In the genomic region with DNA sequence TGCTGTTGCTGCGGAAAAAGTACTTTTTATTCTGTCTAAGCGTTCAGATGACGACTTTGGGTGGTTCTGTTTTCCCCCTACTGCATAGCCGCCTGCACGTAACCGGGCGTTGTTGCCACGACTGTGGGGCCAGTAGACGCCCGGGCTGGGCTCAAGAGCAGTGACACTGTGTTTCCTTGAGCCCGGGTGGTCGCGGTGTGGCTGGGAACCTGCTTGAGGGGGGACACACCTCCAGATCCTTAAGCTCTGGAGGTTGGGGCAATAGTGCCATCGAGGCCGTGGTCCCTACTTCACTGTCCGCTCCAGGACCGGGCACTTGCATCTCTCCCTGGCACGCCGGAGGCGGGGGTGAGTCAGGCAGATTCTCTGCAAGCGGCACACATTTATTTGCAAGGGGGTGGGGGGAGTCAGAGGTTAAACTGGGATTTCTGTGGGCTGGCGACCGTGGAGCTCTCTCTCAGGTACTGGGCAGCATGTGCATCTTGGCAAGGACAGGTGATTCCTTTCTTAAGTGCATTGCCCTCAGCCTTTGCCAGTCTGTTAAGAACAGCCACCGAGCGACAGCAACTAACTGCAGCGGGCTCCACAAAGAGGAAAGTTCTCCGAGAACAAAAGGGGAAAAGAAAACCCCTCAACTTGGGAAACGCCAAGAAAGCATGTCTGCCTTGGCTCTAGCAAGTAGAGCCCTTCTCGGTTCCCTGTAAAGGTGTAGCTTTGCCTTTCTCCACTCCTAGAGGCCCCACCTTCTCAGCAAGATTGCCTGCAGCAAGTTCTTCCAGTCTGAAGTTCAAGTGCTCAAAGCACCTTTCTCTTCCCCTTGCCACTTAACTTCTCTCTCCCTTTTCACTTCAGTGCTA, we compare ENCODE assay signal across 8 mouse cellular contexts. TPM values are rescaled to one million over a fixed set of nuclear protein-coding genes. Genes with fewer than 3 reads are reported as not detected.
A peak's percentile ranks its signal among the peaks of the same experiment; 100 is the strongest.
DNase-seq lines count a peak whose midpoint lies in the region; ATAC-seq and TF ChIP-seq lines count a peak whose summit lies in the region.

No protein-coding gene starts in this region.

- peak; percentile 16; the same call in 1 of the 2 replicates for ATAC-seq in lung, embryonic 15.5 days (ENCODE audit: borderline replicate concordance, extremely low read depth, low FRiP score, low TSS enrichment)

- TF ChIP-seq POLR2A in spleen, adult 2 months (IDR thresholded peaks at IDR 0.05; ENCODE audit: low read depth, low read length): no peak
- no peak for TF ChIP-seq POLR2A in kidney, adult 2 months (IDR thresholded peaks at IDR 0.05; ENCODE audit: low read depth, low read length)

- no peaks in the 10 kb centered on the region for H3K36me3 ChIP-seq in spleen, adult 2 months (ENCODE audit: control insufficient read depth, insufficient read depth, low read length)
- no peaks in the 10 kb centered on the region for H3K36me3 ChIP-seq in heart, embryonic 10.5 days
- no peaks in the 10 kb centered on the region for H3K36me3 ChIP-seq in kidney, adult 2 months (ENCODE audit: control insufficient read depth, insufficient read depth, low read length)
- no peaks in the 10 kb centered on the region for H3K36me3 ChIP-seq in lung, embryonic 15.5 days

- no peak overlapping the region for H3K27ac ChIP-seq in spleen, adult 2 months (ENCODE audit: insufficient read depth, low read length)
- peak overlapping the region; percentile 92 for H3K27ac ChIP-seq in heart, embryonic 10.5 days
- H3K27ac ChIP-seq in kidney, adult 2 months (ENCODE audit: insufficient read depth, low read depth, low read length): no peak overlapping the region
- H3K27ac ChIP-seq in lung, embryonic 15.5 days: peak overlapping the region; percentile 71

- no peaks in the 10 kb centered on the region for H3K9me3 ChIP-seq in heart, embryonic 10.5 days
- H3K9me3 ChIP-seq in lung, embryonic 15.5 days: no peaks in the 10 kb centered on the region

- peak overlapping the region; percentile 93 for H3K4me2 ChIP-seq in lung, embryonic 15.5 days

- 5% methylated on average over 29 of the region's 29 CpGs for WGBS in spleen, adult 2 months
- 2% methylated on average over 29 of the region's 29 CpGs for WGBS in heart, embryonic 10.5 days
- WGBS in kidney, adult 2 months: 1% methylated on average over 29 of the region's 29 CpGs
- WGBS in lung, embryonic 15.5 days: under 1% methylated on average over 29 of the region's 29 CpGs

- DNase-seq in spleen, adult 2 months (ENCODE audit: low read depth in 1 of 2, low spot score in 2 of 2): no peak
- no peak for DNase-seq in spleen, adult 18-20 months
- peak; percentile 44 for DNase-seq in cerebellum, adult 8-10 months
- no peak for DNase-seq in heart, embryonic 10.5 days (ENCODE audit: low spot score)
- DNase-seq in kidney, adult 2 months: peak; percentile 46
- DNase-seq in retina, postnatal 1 day: peak; percentile 44
- no peak for DNase-seq in thymus, postnatal 0 days (ENCODE audit: low spot score)

- H3K4me1 ChIP-seq in spleen, adult 2 months (ENCODE audit: control insufficient read depth, insufficient read depth, insufficient read length): peaks cover 8% of the 10 kb centered on the region; the same call in 1 of the 2 replicates
- peaks cover 17% of the 10 kb centered on the region; the same call in 1 of the 2 replicates for H3K4me1 ChIP-seq in heart, embryonic 10.5 days
- H3K4me1 ChIP-seq in kidney, adult 2 months (ENCODE audit: control insufficient read depth, insufficient read depth, low read length): peaks cover 12% of the 10 kb centered on the region; the same call in 1 of the 2 replicates
- H3K4me1 ChIP-seq in lung, embryonic 15.5 days: peaks cover 5% of the 10 kb centered on the region; the same call in 1 of the 2 replicates

- TF ChIP-seq CTCF in spleen, adult 2 months (IDR thresholded peaks at IDR 0.05; ENCODE audit: extremely low read depth, insufficient read depth, insufficient read length, insufficient replicate concordance): no peak
- no peak for TF ChIP-seq CTCF in kidney, adult 2 months (conservative IDR thresholded peaks at IDR 0.05; ENCODE audit: insufficient read depth, insufficient read length, low read depth, low read length)

- peak overlapping the region; percentile 81 for H3K9ac ChIP-seq in lung, embryonic 15.5 days

- peak overlapping the region; percentile 33 for H3K4me3 ChIP-seq in spleen, adult 2 months (ENCODE audit: extremely low read depth, insufficient read depth, insufficient read length)
- peak overlapping the region; percentile 86 for H3K4me3 ChIP-seq in heart, embryonic 10.5 days
- peak overlapping the region; percentile 81 for H3K4me3 ChIP-seq in kidney, adult 2 months (ENCODE audit: insufficient read depth, low read depth, low read length)
- peak overlapping the region; percentile 91 for H3K4me3 ChIP-seq in lung, embryonic 15.5 days

- H3K27me3 ChIP-seq in spleen, adult 2 months (ENCODE audit: control insufficient read depth, insufficient read depth, low read length): peaks cover 22% of the 10 kb centered on the region
- peaks cover 9% of the 10 kb centered on the region; the same call in 1 of the 2 replicates for H3K27me3 ChIP-seq in heart, embryonic 10.5 days (ENCODE audit: insufficient read depth, poor library complexity, severe bottlenecking)
- H3K27me3 ChIP-seq in kidney, adult 2 months (replicated peaks; ENCODE audit: control insufficient read depth, insufficient read depth, low read length): no peaks in the 10 kb centered on the region
- peaks cover 2% of the 10 kb centered on the region; the same call in 1 of the 2 replicates for H3K27me3 ChIP-seq in lung, embryonic 15.5 days

RNA-seq across cellular contexts. Expression of a gene that starts 1.2 kb away (rescaled TPM):
- polyA plus RNA-seq in spleen, adult 2 months (2012; rRNA removed): 0.14 TPM in 2 replicates
- polyA plus RNA-seq in heart, embryonic 10.5 days (2016; fragmentation: Nextera tagmentation; extraction: Ambion mirVana): 2.2 and 3.0 TPM in 2 replicates
- 169 and 195 TPM in 2 replicates for polyA plus RNA-seq in kidney, adult 2 months (2012; rRNA removed)
- polyA plus RNA-seq in lung, embryonic 15.5 days (2015; fragmentation: Nextera tagmentation; extraction: Ambion mirVana): 4.8 and 5.4 TPM in 2 replicates
- 1.1 and 1.5 TPM in 2 replicates for polyA plus RNA-seq in thymus, postnatal 0 days (2015; fragmentation: Nextera tagmentation; extraction: Ambion mirVana)

Comparison
In these comparisons a context has a peak if more than half of its experiments do, and no peak if none do; other contexts are left out.
1. DNase-seq: peak in cerebellum, adult 8-10 months (single experiment), kidney, adult 2 months (single experiment) and retina, postnatal 1 day (single experiment); none in spleen, adult 2 months (0 of 2), spleen, adult 18-20 months (0 of 2), heart, embryonic 10.5 days (single experiment) and thymus, postnatal 0 days (single experiment).
2. H3K27ac ChIP-seq: peak in heart, embryonic 10.5 days (single experiment) and lung, embryonic 15.5 days (single experiment); none in spleen, adult 2 months (single experiment) and kidney, adult 2 months (single experiment).
3. H3K4me3 ChIP-seq: peak in every context shown above with its lines; median percentile 91 in lung, embryonic 15.5 days; 86 in heart, embryonic 10.5 days; 81 in kidney, adult 2 months; 33 in spleen, adult 2 months.
4. RNA of a gene that starts 1.2 kb away (polyA plus RNA-seq): 169 to 195 TPM in kidney, adult 2 months; 4.8 to 5.4 TPM in lung, embryonic 15.5 days, 2.2 to 3.0 TPM in heart, embryonic 10.5 days, 1.1 to 1.5 TPM in thymus, postnatal 0 days and 0.14 TPM in spleen, adult 2 months; every median in the first group is over 10 times any median in the second.